Mouse (Mus musculus) fibroblast of lung, adult 2 months (primary cell): Measurements from ENCODE around the gene Triobp.
"Not testable (repeated sequence)": the region's sequence is repeated elsewhere in the genome, so short reads cannot be mapped to it uniquely, and the experiment has no call there.

Experiments
- DNase-seq: peaks from one replicate; pipeline ENCODE4 v3.0.0-alpha.2; 2011; ENCODE audit warnings: low read depth

The Triobp gene

DNA sequence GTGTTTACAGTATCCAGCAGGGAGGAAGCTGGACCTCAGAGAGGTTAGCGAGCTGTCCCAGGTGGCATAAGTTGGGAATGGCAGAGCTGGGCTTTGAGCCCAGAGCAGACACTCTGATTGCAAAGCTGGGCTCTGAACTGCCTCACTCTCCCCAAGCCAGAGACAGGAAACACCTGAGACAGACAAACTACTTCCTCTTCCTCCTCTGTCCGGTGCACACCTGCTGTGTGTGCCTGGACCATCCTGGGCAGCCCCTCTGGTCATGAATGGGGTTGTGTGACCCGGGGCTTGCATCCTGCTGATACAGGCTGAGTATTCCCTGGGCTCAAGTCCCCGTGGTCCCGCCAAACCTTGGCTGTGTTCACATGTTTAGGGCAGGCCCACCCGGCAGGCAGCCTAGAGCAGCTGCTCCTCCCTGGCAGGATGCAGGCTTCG, 52.9 kb downstream of the Triobp start:
- DNase-seq, result no peak

DNA sequence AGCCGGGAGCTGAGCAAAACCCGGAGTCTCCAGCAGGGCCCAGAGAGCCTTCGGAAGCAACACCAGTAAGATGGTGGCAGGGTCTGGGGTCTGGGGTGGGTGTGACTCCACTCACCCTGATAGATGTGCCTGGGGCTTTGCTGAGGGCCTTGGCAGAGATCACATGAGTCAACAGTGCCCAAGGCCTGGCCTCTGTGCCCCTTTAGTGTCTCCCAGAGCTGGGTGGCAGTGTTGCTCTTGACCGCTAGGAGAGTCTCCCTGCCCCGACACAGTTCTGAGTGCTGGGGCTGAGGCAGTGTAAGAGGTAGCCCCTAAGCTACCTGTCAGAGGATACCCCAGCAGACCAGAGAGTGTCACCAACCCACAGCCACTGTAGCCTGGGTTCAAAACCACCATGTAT, 54.0 kb downstream of the Triobp start:
- no peak for DNase-seq

GRCm38 (mm10) chr15:79002036-79002435, 54.5 kb downstream of the Triobp start:
- no peak for DNase-seq

GRCm38 (mm10) chr15:79003079-79003478, 55.6 kb downstream of the Triobp start:
- DNase-seq, result no peak

- no peak for DNase-seq
These were observed 58.1 kb downstream of the Triobp start for GRCm38 (mm10) chr15:79005581-79005980.

- DNase-seq, result no peak
These were observed 59.1 kb downstream of the Triobp start for GRCm38 (mm10) chr15:79006638-79007037.

DNA sequence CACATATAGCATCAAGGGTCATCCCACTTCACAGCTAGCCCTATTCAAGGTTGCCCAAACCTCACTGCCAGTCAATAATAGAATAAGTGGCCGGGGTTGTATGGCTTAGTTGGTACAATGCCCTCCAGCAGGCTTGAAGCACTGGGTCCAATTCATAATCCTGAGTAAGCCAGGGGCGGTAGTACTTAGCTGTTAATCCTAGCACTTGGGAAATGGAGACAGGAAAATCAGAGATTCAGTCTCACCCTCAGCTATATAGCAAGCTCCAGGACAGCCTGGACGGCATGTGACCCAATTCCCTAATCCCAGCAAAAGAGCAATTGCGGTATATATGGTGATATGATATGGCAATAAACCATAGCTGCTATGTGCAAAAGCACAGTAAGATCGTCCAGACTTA, 59.5 kb downstream of the Triobp start:
- DNase-seq, result no peak

- not testable (repeated sequence) for DNase-seq
These were observed 60.3 kb downstream of the Triobp start for GRCm38 (mm10) chr15:79007836-79008235.

DNA sequence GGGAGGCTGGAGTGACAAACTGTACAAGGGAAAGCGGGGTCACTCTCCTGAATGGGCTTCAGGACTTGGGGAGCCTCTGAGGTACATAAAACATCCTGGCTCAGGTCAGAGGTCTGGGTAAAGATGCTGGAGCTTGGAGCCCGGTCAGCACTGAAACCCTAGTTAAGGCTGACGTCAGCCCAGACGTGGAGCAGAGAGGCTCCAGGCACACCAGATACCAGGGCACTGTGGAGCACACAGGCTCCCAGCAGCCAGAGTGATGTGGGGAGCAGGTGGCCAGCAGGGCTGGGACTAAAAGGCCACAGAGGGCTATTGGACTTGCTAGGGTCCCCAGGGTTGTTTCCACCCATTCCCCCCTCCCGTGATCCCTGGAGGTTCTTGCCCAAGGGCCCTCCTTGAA, 62.2 kb downstream of the Triobp start:
- DNase-seq, result no peak

DNA sequence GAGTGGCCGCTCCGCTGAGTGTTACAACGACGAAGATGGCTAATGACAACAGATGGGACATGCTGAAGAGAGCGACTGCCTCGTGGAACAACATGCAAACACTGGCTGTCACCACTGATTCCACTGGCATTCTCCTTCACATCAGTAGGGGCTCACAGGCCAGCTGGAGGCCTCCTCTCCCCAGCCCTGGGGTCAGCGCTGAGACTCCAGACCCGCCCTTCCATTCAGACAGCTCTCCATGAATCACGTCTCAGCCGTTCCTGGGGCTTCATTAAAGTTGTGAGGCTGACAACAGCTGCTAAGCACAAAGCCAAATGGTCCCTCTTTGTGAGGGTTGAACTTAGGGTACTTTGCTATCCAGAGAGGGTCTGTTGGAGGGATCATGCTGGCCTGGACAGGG, 64.0 kb downstream of the Triobp start:
- no peak for DNase-seq

- DNase-seq, result no peak
These were observed 65.9 kb downstream of the Triobp start for GRCm38 (mm10) chr15:79013382-79013781.

GRCm38 (mm10) chr15:79018191-79018590, 70.7 kb downstream of the Triobp start:
- DNase-seq, result no peak

GRCm38 (mm10) chr15:79018886-79019285, 71.4 kb downstream of the Triobp start:
- DNase-seq, result no peak

GRCm38 (mm10) chr15:79022671-79023230, 75.2 kb downstream of the Triobp start:
- no peak for DNase-seq

DNA sequence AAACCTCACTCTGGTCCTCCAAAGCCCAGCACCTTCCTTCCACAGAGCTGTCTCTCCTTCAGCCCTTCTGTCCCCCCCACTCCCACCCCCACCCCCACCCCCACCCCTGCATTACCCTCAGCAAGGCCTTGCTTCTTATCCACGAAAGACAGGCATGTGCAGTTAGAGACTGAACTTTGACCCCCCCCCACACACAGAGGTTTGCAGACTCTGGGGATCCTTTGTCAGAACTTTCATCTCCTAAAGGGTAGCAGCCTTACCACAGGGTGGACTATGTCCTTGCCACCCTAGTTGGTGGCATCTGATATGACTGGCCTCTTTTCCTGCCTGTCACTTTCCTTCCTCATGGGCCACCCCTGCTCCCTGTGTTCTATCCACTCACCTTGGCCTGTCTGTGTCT, 75.8 kb downstream of the Triobp start:
- DNase-seq, result no peak

GRCm38 (mm10) chr15:79025687-79026308, 78.3 kb downstream of the Triobp start:
- no peak for DNase-seq

DNA sequence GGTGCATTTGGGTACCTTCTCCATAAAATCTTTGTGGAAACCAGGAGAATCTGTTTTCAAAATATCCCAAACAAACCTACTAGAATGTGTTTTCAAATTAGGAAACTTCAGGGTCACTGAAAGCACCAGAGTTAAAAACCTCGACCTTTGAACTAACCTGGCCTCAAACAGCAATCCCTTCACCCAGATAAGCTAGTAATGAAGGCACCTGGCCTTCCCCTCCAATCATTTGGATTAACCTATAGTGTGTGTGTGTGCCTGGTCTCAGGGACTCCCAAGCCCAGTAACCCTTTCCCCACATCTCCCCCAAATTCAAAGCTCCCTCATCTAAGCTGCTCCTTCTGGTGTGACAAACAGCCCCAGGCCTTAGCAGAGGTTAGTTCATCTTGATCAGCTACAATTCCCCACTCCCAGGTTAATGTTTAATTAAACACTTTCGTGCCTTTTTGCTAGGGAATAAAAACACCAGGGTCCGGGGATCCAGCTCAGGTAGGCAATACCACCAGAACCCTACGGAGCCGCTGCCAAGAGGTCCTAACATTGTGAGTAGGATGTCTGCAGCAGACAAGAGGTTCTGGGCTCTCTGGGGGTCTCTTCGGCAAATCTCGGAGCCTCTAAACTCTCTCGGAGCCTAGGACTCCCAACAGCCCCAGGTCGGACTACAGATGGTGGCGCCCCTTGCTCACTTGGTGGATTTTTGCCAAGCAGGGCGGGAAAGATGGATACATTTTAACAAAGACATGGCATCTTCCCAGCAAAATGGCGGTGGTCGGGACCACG, 79.2 kb downstream of the Triobp start:
- DNase-seq, result no peak

DNA sequence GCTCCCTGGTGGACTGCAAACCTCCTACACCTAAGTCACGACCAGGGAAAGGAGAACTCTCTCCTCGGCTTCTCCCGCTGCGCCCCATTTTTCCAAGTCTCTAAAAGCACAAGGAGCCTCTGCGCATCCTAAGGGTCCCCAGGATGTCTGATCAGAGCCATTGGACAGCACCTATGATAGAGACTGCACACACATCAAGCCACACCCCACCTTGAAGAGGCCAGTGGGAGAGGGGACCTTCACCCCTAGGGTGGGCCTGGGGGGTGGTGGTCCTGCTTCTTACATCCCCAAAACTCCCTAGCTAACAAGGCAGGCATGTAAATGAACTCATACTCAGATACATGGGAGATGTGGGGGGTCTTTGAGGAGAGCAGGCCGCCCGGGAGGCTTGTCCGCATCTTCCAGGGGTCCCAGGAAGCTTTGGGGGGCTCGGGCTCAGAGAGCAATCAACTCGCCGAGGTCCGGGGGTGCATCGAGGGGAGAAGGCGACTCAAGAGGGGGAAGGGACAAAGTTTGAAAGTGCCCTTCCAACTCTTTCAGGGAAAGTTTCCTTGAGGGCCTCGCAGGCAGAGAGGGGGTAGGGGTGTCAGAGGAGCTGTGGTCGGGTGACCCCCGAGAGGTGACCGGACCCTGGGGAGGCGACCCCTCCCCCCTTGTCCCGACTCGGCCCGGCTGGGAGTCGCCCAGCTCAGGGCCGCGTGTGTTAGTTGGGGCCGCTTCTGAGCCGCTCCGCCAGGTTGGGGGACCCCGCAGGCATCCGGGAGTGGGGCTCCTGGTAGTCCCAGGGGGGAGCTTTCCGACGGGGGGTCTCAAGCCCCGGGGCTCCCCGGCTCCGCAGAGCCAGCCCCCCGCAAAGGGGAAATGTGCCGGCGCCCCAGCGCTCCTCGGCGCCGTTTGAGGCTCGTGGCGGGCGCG, 80.0 kb downstream of the Triobp start:
- DNase-seq, result no peak

- peak; percentile 60 for DNase-seq
These were observed 80.8 kb downstream of the Triobp start, which contains the start of gene H1f0 for GRCm38 (mm10) chr15:79028237-79028738. Gene H1f0, plus strand, starts transcription at chr15:79028450.

GRCm38 (mm10) chr15:79028823-79029484, 81.4 kb downstream of the Triobp start:
- DNase-seq, result no peak

GRCm38 (mm10) chr15:79029519-79030241, 82.2 kb downstream of the Triobp start:
- no peak for DNase-seq
